Mouse (Mus musculus) ES-E14 (cell line): ENCODE results near the gene Mrgbp. TPM values are rescaled to one million over a fixed set of nuclear protein-coding genes. Genes with fewer than 3 reads are reported as not detected.

Experiments used
- DNase-seq: peaks from one replicate; pipeline ENCODE4 v3.0.0-alpha.2; 2013; ENCODE audit warnings: low read depth, low spot score
- H3K27ac ChIP-seq: 2 replicates; pipeline ENCODE4 v1.5.1; 2012; ENCODE audit warnings: low read depth, mild to moderate bottlenecking, low read length, moderate library complexity, mixed read lengths; ENCODE audit not compliant: poor library complexity, insufficient read depth, severe bottlenecking
- H3K36me3 ChIP-seq: 2 replicates; pipeline ENCODE4 v1.6.1; 2012; ENCODE audit warnings: mild to moderate bottlenecking, low read length, moderate library complexity, mixed read lengths; ENCODE audit not compliant: control insufficient read depth, poor library complexity, insufficient read depth, severe bottlenecking
- H3K4me1 ChIP-seq, 2 experiments: fragments of 150-350 bp in 1 of 2; sonication (generic) in 1 of 2; 2 replicates each; pipeline ENCODE4 v1.6.1; 2012; ENCODE audit warnings: low read length in 2 of 2, mild to moderate bottlenecking in 1 of 2, mixed read lengths in 1 of 2; ENCODE audit not compliant: control insufficient read depth in 2 of 2, insufficient read depth in 2 of 2, poor library complexity in 1 of 2
- H3K4me3 ChIP-seq, 2 experiments: fragments of 150-350 bp in 1 of 2; sonication (generic) in 1 of 2; 2 replicates each; pipeline ENCODE4 v1.5.1; 2012; ENCODE audit warnings: low read length in 2 of 2, low read depth in 1 of 2, mild to moderate bottlenecking in 1 of 2, mixed read lengths in 1 of 2; ENCODE audit not compliant: insufficient read depth in 1 of 2, poor library complexity in 1 of 2, severe bottlenecking in 1 of 2
- H3K9ac ChIP-seq: 2 replicates; pipeline ENCODE4 v1.6.1; 2012; ENCODE audit warnings: low read depth, mild to moderate bottlenecking, low read length, mixed read lengths; ENCODE audit not compliant: poor library complexity, insufficient read depth, severe bottlenecking
- H3K9me3 ChIP-seq: fragments of 150-350 bp; sonication (generic); 2 replicates; pipeline ENCODE4 v1.6.1; 2012; ENCODE audit warnings: low read depth, mild to moderate bottlenecking, low read length; ENCODE audit not compliant: control insufficient read depth, insufficient read depth
- CHD2 ChIP-seq: IDR thresholded peaks from 2 replicates; pipeline ENCODE4 v1.6.1; 2014; ENCODE audit warnings: mild to moderate bottlenecking, low read depth, low read length, inconsistent platforms
- HCFC1 ChIP-seq: IDR thresholded peaks from 2 replicates; pipeline ENCODE4 v1.6.1; 2012; ENCODE audit warnings: low read length, inconsistent platforms, borderline replicate concordance; ENCODE audit not compliant: insufficient read depth
- MAFK ChIP-seq: IDR thresholded peaks from 2 replicates; pipeline ENCODE4 v1.6.1; 2014; ENCODE audit warnings: mild to moderate bottlenecking, low read depth, low read length, inconsistent platforms; ENCODE audit not compliant: insufficient read depth
- ZC3H11A ChIP-seq: IDR thresholded peaks from 2 replicates; pipeline ENCODE4 v1.6.1; 2012; ENCODE audit warnings: low read depth, mild to moderate bottlenecking, inconsistent platforms, low read length, borderline replicate concordance
- ZNF384 ChIP-seq: IDR thresholded peaks from 2 replicates; pipeline ENCODE4 v1.6.1; 2012; ENCODE audit warnings: low read depth, low read length, inconsistent platforms
- in situ Hi-C, 2 experiments: fragments of 600-800 bp; cut with MboI; formaldehyde crosslinking; loops; one replicate each; pipeline ENCODE4 v1.15.1; 2025; ENCODE audit warnings: low sequenced_read_pairs in 2 of 2, inconsistent platforms in 1 of 2; ENCODE audit not compliant: unreplicated experiment in 2 of 2
- total RNA-seq: library from RNA; depleted of rRNA; stranded (reverse); fragments of 300-350 nt; gene quantifications from 2 replicates; pipeline ENCODE4 v1.2.3, GENCODE M21; 2012

Gene Mrgbp
- total RNA-seq, 1 experiment = 27.2 TPM

GRCm38 (mm10) chr2:180597490-180597889 is 16.4 kb downstream of the Mrgbp start, which contains the start of gene Col9a3:
Col9a3 (plus strand) TSS chr2:180597790.
- peaks cover 23% of the 10 kb centered on the region for H3K36me3 ChIP-seq
- in situ Hi-C loops = no loop called here

DNA sequence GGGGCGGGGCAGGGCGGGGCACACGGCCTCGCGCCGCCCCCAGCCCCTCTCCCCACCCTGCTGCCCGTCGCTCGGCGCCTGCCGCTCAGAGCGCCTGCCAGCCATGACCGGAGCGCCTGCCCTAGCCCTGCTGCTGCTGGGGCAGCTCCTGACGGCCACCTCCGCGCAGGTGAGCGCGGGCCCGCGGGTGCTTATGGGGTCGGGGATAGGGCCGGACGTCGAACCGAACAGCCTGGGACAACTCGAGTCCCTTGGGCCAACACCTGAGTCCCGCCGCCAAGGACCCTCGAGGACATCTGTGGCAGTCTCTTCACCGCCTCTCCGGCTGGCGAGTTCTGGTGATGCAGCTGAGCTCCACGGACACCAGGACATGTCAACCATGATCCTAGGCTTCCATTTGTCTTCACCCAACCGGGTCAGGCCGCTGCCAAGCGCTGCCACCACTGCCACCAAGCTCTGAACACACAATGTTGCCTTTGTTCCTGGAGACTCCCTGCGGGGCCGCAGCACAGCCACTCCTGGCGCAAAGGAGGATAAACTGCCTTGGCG is 17.1 kb downstream of the Mrgbp start:
- TF ChIP-seq CHD2 = no peak
- no peak for TF ChIP-seq MAFK
- no peak for TF ChIP-seq HCFC1
- no peak for TF ChIP-seq ZC3H11A
- no peak for TF ChIP-seq ZNF384
- H3K36me3 ChIP-seq = peaks cover 17% of the 10 kb centered on the region; the same call in 1 of the 2 replicates
- no peak for DNase-seq
- peaks cover 0 to 3% of the 10 kb centered on the region in 2 experiments; a peak in 1 of 4 replicates for H3K4me1 ChIP-seq
- in situ Hi-C loops = no loop called here
- no peaks in the 10 kb centered on the region for H3K9me3 ChIP-seq
- H3K9ac ChIP-seq = peak overlapping the region; percentile 37; the same call in 1 of the 2 replicates
- H3K4me3 ChIP-seq = peak overlapping the region; percentile 51 to 63
- no peak overlapping the region for H3K27ac ChIP-seq

More at GRCm38 (mm10) chr2:180597490-180597889, 16.4 kb downstream of the Mrgbp start, which contains the start of gene Col9a3:
- peaks cover 0 to 3% of the 10 kb centered on the region in 2 experiments; a peak in 1 of 4 replicates for H3K4me1 ChIP-seq
- TF ChIP-seq ZC3H11A (no peak), CHD2 (no peak), ZNF384 (no peak), MAFK (no peak), HCFC1 (no peak)
- peak within 1 kb of the TSS; percentile 51 to 63 for H3K4me3 ChIP-seq
- no peaks in the 10 kb centered on the region for H3K9me3 ChIP-seq
- H3K9ac ChIP-seq = peak within 1 kb of the TSS; percentile 37; the same call in 1 of the 2 replicates
- no peak within 1 kb of the TSS for H3K27ac ChIP-seq
- DNase-seq = no peak

DNA sequence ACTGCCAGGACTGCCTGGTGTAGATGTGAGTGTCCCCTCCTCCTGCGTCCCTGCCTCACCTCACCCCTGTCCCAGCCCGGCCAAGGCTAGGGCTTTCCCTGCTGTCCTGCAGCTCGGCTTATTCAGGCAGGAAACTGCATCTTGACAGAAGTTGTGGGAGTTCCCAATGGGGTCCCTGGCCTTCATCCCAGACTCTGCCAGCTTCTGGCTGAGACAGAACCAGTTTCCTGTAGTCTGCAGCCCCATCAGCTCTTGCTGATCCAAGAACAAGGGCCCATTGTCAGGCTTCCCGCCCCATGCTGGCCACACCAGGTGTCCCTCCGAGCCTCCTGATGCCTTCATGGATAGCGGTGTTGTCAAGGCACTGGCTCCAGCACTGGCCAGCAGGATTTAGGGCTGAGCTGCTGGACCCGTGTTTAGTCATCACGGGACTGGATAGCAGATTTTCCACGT is 19.5 kb downstream of the Mrgbp start:
- Histone ChIP-seq H3K36me3 (no peaks in the 10 kb centered on the region), H3K27ac (no peak overlapping the region), H3K9ac (no peak overlapping the region), H3K4me3 (no peak overlapping the region), H3K4me1 (peaks cover 10 to 15% of the 10 kb centered on the region in 2 experiments; a peak in 2 of 4 replicates), H3K9me3 (no peaks in the 10 kb centered on the region)
- TF ChIP-seq HCFC1 = no peak
- no peak for TF ChIP-seq MAFK
- TF ChIP-seq ZC3H11A = no peak
- TF ChIP-seq CHD2 = no peak
- no peak for TF ChIP-seq ZNF384
- DNase-seq = no peak
- in situ Hi-C loops = no loop called here

- Histone ChIP-seq H3K9me3 (no peaks in the 10 kb centered on the region), H3K9ac (no peak overlapping the region), H3K27ac (no peak overlapping the region), H3K36me3 (no peaks in the 10 kb centered on the region), H3K4me1 (peaks cover 10 to 13% of the 10 kb centered on the region in 2 experiments; a peak in 2 of 4 replicates), H3K4me3 (no peak overlapping the region)
- no peak for DNase-seq
- in situ Hi-C loops = no loop called here
- no peak for TF ChIP-seq ZNF384
- no peak for TF ChIP-seq MAFK
- TF ChIP-seq ZC3H11A = no peak
- TF ChIP-seq HCFC1 = no peak
- TF ChIP-seq CHD2 = no peak
These were observed 23.7 kb downstream of the Mrgbp start for GRCm38 (mm10) chr2:180604781-180605180.

DNA sequence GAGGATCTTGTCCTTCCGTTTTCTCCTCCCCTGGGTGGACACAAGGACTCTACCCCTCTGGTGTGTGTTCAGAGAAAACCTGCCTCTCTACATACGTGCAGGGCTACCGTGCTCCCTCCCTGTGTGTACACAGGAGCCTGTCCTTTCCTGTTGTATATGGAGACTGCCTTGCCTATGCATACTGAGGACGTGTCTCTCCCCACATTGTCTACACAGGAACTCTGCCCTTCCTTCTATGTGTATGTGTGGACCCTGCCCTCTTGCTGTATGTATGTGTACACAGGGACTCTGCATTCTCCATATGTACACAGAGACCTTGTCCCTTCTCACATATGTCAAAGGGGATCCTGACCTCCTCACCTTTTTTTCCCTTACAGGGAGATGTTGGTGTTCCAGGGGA is 29.2 kb downstream of the Mrgbp start:
- no peak overlapping the region for H3K4me3 ChIP-seq
- no peak overlapping the region for H3K27ac ChIP-seq
- in situ Hi-C loops = no loop called here
- TF ChIP-seq ZNF384 (no peak), MAFK (no peak), HCFC1 (no peak), CHD2 (no peak), ZC3H11A (no peak)
- H3K36me3 ChIP-seq = no peaks in the 10 kb centered on the region
- H3K4me1 ChIP-seq = peaks cover 0 to 1% of the 10 kb centered on the region in 2 experiments; a peak in 2 of 4 replicates
- no peak for DNase-seq
- no peak overlapping the region for H3K9ac ChIP-seq
- H3K9me3 ChIP-seq = no peaks in the 10 kb centered on the region
